Mouse (Mus musculus) olfactory bulb, adult 2 months (tissue): ENCODE measurements at regions not wholly inside any gene's neighbourhood (a gene's known extent, or its start where the extent isn't known, plus 50 kb on each side); places are given as distances from the start of the nearest gene placed in this dataset.

Experiments used
- H3K27ac ChIP-seq: fragments of 200-500 bp; 2 replicates; pipeline ENCODE4 v1.5.1; 2012; ENCODE audit warnings: low read depth, low read length; ENCODE audit not compliant: insufficient read depth
- H3K4me1 ChIP-seq: fragments of 200-500 bp; 2 replicates; pipeline ENCODE4 v1.6.1; 2012; ENCODE audit warnings: low read length; ENCODE audit not compliant: control insufficient read depth, insufficient read depth
- H3K4me3 ChIP-seq: fragments of 200-500 bp; 2 replicates; pipeline ENCODE4 v1.5.1; 2012; ENCODE audit warnings: mild to moderate bottlenecking, low read depth, low read length, moderate library complexity; ENCODE audit not compliant: insufficient read depth
- CTCF ChIP-seq: fragments of 200-500 bp; IDR thresholded peaks from 2 replicates; pipeline ENCODE4 v1.5.1; 2012; ENCODE audit warnings: low read depth, mild to moderate bottlenecking, low read length, moderate library complexity; ENCODE audit not compliant: insufficient read depth
- POLR2A ChIP-seq: fragments of 200-500 bp; IDR thresholded peaks from 2 replicates; pipeline ENCODE4 v1.6.1; 2012; ENCODE audit warnings: mild to moderate bottlenecking, low read depth, low read length, moderate library complexity; ENCODE audit not compliant: insufficient read depth
- WGBS: fragments of 180-500 bp; shearing (Covaris S2); methylation state at CpG from one replicate; pipeline ENCODE4 v1.1.7; 2018; 5-methylcytosine and 5-hydroxymethylcytosine counted together

GRCm38 (mm10) chr14:61701131-61701530 lies 93.9 kb downstream of the Kcnrg start:
- H3K27ac ChIP-seq, result no peak overlapping the region
- no peak overlapping the region for H3K4me3 ChIP-seq
- no peaks in the 10 kb centered on the region for H3K4me1 ChIP-seq
- 86% methylated on average over 10 of the region's 10 CpGs for WGBS
- TF ChIP-seq POLR2A (no peak), CTCF (no peak)

- WGBS, result 79% methylated on average over 3 of the region's 3 CpGs
- no peak for TF ChIP-seq POLR2A
- TF ChIP-seq CTCF, result no peak
Observed at GRCm38 (mm10) chr14:61703916-61704315, 96.7 kb downstream of the Kcnrg start.

GRCm38 (mm10) chr14:61706984-61707383 lies 99.7 kb downstream of the Kcnrg start:
- Histone ChIP-seq H3K4me1 (no peaks in the 10 kb centered on the region), H3K27ac (no peak overlapping the region), H3K4me3 (no peak overlapping the region)
- WGBS, result 87% methylated on average over 6 of the region's 6 CpGs
- no peak for TF ChIP-seq POLR2A
- no peak for TF ChIP-seq CTCF

More at GRCm38 (mm10) chr14:61703916-61704315, 96.7 kb downstream of the Kcnrg start:
- no peaks in the 10 kb centered on the region for H3K4me1 ChIP-seq
- no peak overlapping the region for H3K27ac ChIP-seq
- H3K4me3 ChIP-seq, result no peak overlapping the region

DNA sequence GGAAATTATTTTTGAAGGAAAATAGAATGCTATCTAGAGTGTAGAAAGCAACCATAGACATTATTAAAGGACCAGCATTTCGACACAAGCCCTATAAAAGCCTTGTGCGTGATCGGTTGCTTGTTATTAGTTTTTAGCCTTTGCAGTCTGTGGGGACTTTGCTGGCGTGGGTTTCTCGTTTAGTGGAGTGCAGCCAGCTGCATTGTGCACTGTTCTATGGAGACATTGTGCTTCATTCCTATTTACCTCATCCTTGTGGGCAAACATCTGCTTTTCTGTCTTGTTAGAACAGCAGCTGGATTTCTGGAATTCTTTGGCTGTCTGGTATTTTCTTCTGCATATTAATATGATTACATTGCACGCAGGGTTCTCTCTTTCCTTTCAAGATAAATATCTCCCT lies 101.1 kb downstream of the Kcnrg start:
- Histone ChIP-seq H3K27ac (no peak overlapping the region), H3K4me3 (no peak overlapping the region), H3K4me1 (no peaks in the 10 kb centered on the region)
- WGBS, result 46% methylated on average over 6 of the region's 6 CpGs
- no peak for TF ChIP-seq POLR2A
- TF ChIP-seq CTCF, result no peak

GRCm38 (mm10) chr14:61715746-61716145 lies 108.5 kb downstream of the Kcnrg start:
- WGBS, result 95% methylated on average over 4 of the region's 4 CpGs

DNA sequence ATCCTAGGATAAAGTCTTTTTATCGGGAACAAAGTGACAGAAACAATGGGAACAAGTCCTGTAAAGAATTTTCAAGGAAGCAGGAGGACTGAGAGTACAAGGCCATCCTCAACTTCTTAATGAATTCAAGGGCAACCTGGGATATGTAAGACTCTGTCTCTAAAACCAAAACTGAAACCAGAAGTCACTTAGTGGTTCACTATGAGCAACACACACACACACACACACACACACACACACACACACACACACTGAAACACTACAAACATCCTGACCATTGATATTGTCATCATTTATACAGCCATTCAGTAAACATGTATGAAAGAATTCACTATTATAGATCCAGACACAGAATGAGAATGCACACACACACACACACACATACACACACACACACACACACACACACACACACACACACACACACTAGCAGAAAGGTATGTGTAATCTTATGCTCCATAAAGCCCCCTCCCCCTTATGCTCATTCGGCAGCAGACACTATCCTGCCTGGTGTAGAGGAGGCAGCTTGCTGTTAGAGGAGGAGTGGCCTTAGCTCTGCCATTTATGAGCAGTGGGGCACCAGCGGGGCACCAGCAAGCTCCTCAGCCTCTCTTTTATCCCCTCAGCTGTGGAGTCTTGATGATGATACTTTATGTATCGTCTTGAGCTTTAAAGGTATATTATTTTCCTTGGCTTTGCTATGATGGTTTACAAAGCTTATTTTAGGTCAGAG lies 111.3 kb downstream of the Kcnrg start:
- Histone ChIP-seq H3K4me3 (no peak overlapping the region), H3K27ac (no peak overlapping the region), H3K4me1 (no peaks in the 10 kb centered on the region)
- TF ChIP-seq CTCF (no peak), POLR2A (no peak)
- 54% methylated on average over 4 of the region's 4 CpGs for WGBS

More at GRCm38 (mm10) chr14:61715746-61716145, 108.5 kb downstream of the Kcnrg start:
- H3K27ac ChIP-seq, result no peak overlapping the region
- no peaks in the 10 kb centered on the region for H3K4me1 ChIP-seq
- no peak for TF ChIP-seq POLR2A
- TF ChIP-seq CTCF, result no peak
- no peak overlapping the region for H3K4me3 ChIP-seq

DNA sequence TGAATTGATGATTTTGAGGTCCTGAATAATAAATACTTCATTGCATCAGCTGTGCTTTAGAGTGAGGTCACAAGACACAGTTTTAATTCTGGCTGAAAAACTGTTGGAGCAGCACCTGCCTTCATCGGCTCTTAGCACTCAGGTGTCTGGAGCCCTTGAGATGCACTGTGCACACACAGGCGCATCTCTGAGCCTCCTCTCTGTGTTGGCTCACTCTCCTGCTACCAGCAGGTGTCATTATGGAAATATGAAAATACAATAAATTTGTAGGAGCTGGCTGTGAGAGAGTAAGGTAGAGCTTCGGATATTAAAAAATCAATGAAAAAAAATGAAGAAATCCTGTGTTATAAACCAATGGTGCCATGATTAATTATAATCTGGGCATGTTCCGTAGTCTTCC lies 114.0 kb downstream of the Kcnrg start:
- no peak for TF ChIP-seq CTCF
- no peak for TF ChIP-seq POLR2A
- 92% methylated on average over 4 of the region's 4 CpGs for WGBS
- no peak overlapping the region for H3K27ac ChIP-seq
- no peaks in the 10 kb centered on the region for H3K4me1 ChIP-seq
- H3K4me3 ChIP-seq, result no peak overlapping the region

DNA sequence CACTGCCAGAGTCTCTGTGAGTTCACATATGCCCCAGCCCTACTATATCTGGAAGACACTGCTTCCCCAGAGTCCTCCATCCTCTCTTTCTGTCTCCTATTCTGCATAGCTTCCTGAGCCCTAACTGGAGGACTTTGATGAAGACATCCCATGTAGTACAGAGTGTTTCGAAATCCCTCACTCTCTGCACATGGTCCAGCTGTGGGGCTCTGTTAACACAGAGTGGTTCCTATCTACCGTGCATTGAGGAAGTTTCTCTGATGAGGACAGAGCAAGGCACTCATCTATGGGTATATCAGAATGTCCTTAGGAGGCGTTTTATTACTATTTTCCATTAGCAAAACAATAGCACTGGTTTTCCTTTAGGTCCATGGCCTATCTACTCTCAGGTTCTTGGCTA lies 117.7 kb downstream of the Kcnrg start:
- Histone ChIP-seq H3K27ac (no peak overlapping the region), H3K4me3 (no peak overlapping the region), H3K4me1 (no peaks in the 10 kb centered on the region)
- TF ChIP-seq CTCF, result no peak
- no peak for TF ChIP-seq POLR2A
- WGBS, result 89% methylated on average over 3 of the region's 3 CpGs

GRCm38 (mm10) chr14:61728562-61728961 lies 121.3 kb downstream of the Kcnrg start:
- Histone ChIP-seq H3K4me1 (no peaks in the 10 kb centered on the region), H3K27ac (no peak overlapping the region), H3K4me3 (no peak overlapping the region)
- 45% methylated on average over 5 of the region's 5 CpGs for WGBS
- TF ChIP-seq CTCF, result no peak
- no peak for TF ChIP-seq POLR2A
